Mouse (Mus musculus) stomach, postnatal 0 days (tissue): ENCODE results near the gene Gabrb1. TPM values are rescaled to one million over a fixed set of nuclear protein-coding genes. Genes with fewer than 3 reads are reported as not detected.

ENCODE experiments used
- ATAC-seq: fragments of 200-750 bp; cut with Nextera tagmentation; 2 replicates; pipeline ENCODE4 v1.8.0; 2017; ENCODE audit not compliant: low FRiP score, low TSS enrichment
- DNase-seq: peaks from one replicate; pipeline ENCODE4 v3.0.0-alpha.2; 2016; ENCODE audit warnings: low spot score
- H3K27ac ChIP-seq: fragments of 300-500 bp; sonication (generic); replicated peaks from 2 replicates; pipeline ENCODE4 v1.5.1; 2014; ENCODE audit warnings: mild to moderate bottlenecking, control low read depth
- H3K27me3 ChIP-seq: fragments of 300-500 bp; sonication (generic); 2 replicates; pipeline ENCODE4 v1.6.1; 2014; ENCODE audit warnings: low read length; ENCODE audit not compliant: control insufficient read depth, insufficient read depth
- H3K36me3 ChIP-seq: fragments of 300-500 bp; sonication (generic); 2 replicates; pipeline ENCODE4 v1.6.1; 2014; ENCODE audit warnings: low read length, mixed read lengths; ENCODE audit not compliant: control insufficient read depth, insufficient read depth
- H3K4me1 ChIP-seq: fragments of 300-500 bp; sonication (generic); replicated peaks from 2 replicates; pipeline ENCODE4 v1.6.1; 2014; ENCODE audit warnings: antibody characterized with exemption; ENCODE audit not compliant: control insufficient read depth, insufficient read depth
- H3K4me2 ChIP-seq: fragments of 300-500 bp; sonication (generic); replicated peaks from 2 replicates; pipeline ENCODE4 v1.6.1; 2014; ENCODE audit warnings: low read depth, mild to moderate bottlenecking, control low read depth, moderate library complexity
- H3K4me3 ChIP-seq: fragments of 300-500 bp; sonication (generic); 2 replicates; pipeline ENCODE4 v1.5.1; 2014; ENCODE audit warnings: low read depth, low read length, control low read depth
- H3K9ac ChIP-seq: fragments of 300-500 bp; sonication (generic); 2 replicates; pipeline ENCODE4 v1.6.1; 2014; ENCODE audit warnings: mild to moderate bottlenecking, low read length, control low read depth, mixed read lengths
- H3K9me3 ChIP-seq: fragments of 300-500 bp; sonication (generic); 2 replicates; pipeline ENCODE4 v1.6.1; 2016; ENCODE audit warnings: low read length; ENCODE audit not compliant: control insufficient read depth
- CTCF ChIP-seq: IDR thresholded peaks from 2 replicates; pipeline ENCODE4 v1.5.1; 2016; ENCODE audit warnings: antibody characterized with exemption, low read depth, mild to moderate bottlenecking, moderate library complexity
- EP300 ChIP-seq: optimal IDR thresholded peaks from 2 replicates; pipeline ENCODE3; 2016; ENCODE audit warnings: antibody characterized with exemption
- WGBS: fragments of 180-500 bp; shearing (Covaris S2); extraction: QIAGEN DNeasy Blood & Tissue Kit; methylation state at CpG from one replicate; pipeline ENCODE4 v1.1.7; 2014; 5-methylcytosine and 5-hydroxymethylcytosine counted together
- polyA plus RNA-seq: library from polyadenylated mRNA; unstranded; fragments of >200 nt; fragmentation: Nextera tagmentation; extraction: Ambion mirVana; gene quantifications from 2 replicates; pipeline ENCODE4 v1.2.1, GENCODE M21; 2015

The Gabrb1 gene
- polyA plus RNA-seq, 1 experiment from 2014 or later = 0.10 TPM

DNA sequence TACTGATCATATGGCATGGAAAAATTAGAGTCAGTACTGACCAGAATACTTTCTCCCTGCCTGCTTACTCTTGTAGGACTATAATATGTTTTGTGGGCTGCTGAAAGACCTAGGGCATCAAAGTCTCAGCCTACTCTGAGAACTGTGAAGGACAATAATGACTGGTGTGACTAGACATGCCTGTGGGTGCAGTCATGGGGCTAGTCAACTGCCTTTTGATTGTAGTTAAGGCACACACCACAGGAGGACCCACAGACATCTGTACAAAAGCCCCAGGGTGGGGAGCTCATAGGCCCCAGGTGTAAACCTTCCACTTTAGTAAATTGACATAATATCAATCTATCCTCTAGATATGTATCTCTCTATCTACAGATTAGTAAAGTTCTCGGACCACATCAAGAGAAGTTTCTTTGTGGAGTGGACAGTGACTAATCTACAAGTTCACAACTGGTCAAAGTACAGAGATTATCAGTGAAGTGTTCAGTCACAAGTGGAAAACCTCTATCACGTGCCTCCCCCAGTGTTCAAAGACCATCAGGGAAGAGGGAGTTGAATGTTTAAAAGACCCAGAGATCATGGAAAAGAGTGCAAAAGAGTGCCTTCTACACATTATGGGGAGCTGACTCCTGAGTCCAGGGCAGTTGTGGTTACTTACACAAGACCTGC is 123.7 kb downstream of the Gabrb1 start:
- WGBS = 50% methylated on average over 2 of the region's 2 CpGs
- Histone ChIP-seq H3K27ac (no peak overlapping the region), H3K4me3 (no peak overlapping the region), H3K9ac (no peak overlapping the region), H3K9me3 (no peaks in the 10 kb centered on the region), H3K4me2 (no peak overlapping the region), H3K4me1 (no peaks in the 10 kb centered on the region), H3K27me3 (no peaks in the 10 kb centered on the region), H3K36me3 (no peaks in the 10 kb centered on the region)
- ATAC-seq = no peak
- TF ChIP-seq CTCF = no peak
- TF ChIP-seq EP300 = no peak
- DNase-seq = no peak

DNA sequence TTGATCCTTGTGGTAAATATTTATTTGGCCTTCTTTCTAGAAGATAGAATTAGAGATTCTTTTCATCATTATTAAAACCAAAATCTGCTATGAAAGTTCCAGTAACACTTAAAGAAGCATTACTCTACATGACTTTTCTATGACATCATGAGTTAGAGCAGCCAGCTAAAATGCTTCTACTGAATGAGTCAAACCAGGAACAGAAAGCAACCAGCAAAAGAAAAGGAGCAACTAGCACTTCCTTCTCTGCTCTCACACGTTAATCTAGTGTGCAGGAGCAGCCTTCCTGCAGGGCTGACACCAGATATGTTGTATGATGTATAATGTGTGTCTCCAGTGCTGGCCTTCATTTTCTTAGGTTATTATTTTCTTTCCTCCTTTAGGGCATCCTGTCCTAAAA is 164.9 kb downstream of the Gabrb1 start:
- no peak overlapping the region for H3K27ac ChIP-seq
- no peaks in the 10 kb centered on the region for H3K27me3 ChIP-seq
- WGBS = 19% methylated on average over 1 of the region's 1 CpGs
- no peaks in the 10 kb centered on the region for H3K36me3 ChIP-seq
- ATAC-seq (no peak), DNase-seq (no peak)
- TF ChIP-seq EP300 (no peak), CTCF (no peak)
- H3K4me1 ChIP-seq = no peaks in the 10 kb centered on the region
- H3K4me3 ChIP-seq = no peak overlapping the region
- no peak overlapping the region for H3K9ac ChIP-seq
- H3K9me3 ChIP-seq = no peaks in the 10 kb centered on the region
- no peak overlapping the region for H3K4me2 ChIP-seq

DNA sequence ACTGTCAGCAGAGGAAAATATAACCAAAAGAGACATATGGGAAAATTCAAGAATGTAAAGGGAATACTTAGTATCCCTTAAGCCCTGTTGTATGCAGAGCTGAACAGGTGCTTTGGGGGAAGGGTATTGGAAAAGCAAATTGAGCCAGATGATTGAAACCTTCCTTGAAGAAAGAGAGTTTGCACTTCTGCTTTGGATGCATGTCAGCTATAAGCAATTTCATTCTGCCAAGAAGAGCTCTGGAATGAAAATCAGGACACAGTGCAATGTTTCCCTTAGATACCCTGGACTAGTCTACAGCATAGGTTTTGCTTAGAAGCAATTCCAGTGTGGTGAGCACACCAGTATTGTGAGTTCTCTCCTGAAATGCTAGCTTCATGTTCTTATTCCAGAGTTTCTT is 170.4 kb downstream of the Gabrb1 start:
- no peak for DNase-seq
- no peak for ATAC-seq
- Histone ChIP-seq H3K4me1 (no peaks in the 10 kb centered on the region), H3K4me2 (no peak overlapping the region), H3K9me3 (no peaks in the 10 kb centered on the region), H3K27me3 (no peaks in the 10 kb centered on the region), H3K36me3 (no peaks in the 10 kb centered on the region), H3K27ac (no peak overlapping the region), H3K9ac (no peak overlapping the region), H3K4me3 (no peak overlapping the region)
- TF ChIP-seq CTCF (no peak), EP300 (no peak)

DNA sequence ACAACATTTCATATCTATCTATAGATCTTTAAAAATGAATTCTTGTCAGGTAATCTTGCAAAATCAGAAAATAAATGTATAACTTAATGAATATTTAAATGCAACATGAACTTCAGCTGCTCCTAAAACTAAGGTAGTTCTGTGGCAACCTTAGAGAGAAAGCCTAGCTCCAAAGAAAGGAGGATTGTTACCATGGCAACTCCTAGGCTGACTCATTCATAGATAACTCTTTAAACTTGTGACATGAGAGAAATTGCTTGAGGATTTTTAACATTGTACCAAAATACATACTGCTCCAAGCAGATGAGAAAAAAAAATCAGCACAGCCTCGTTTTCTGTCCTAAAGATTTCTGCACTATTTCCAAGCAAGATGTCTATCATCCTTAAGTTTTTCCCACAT is 171.1 kb downstream of the Gabrb1 start:
- WGBS = 50% methylated on average over 1 of the region's 1 CpGs
- Histone ChIP-seq H3K9me3 (no peaks in the 10 kb centered on the region), H3K36me3 (no peaks in the 10 kb centered on the region), H3K27me3 (no peaks in the 10 kb centered on the region), H3K4me3 (no peak overlapping the region), H3K27ac (no peak overlapping the region), H3K4me1 (no peaks in the 10 kb centered on the region), H3K9ac (no peak overlapping the region), H3K4me2 (no peak overlapping the region)
- DNase-seq (no peak), ATAC-seq (no peak)
- TF ChIP-seq EP300 = no peak
- TF ChIP-seq CTCF = no peak

DNA sequence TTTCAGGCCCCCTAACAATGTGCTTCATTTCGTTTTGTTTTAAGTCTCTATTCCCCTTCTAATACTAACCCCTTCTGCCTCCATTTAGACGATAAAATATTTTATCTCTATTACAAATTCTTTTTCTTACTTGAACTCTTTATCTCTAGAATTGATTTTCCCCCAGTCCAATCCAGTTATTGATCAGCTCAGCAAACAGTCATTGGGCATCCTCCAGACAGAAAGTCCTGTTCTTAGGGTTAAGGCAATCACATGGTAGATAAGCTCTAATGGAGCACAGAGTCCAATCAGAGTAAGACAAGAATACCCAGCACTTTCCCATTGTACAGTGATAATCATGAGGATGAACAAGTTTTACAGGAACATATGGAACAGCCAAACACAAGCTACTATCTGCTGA is 172.4 kb downstream of the Gabrb1 start:
- WGBS = 68% methylated on average over 2 of the region's 2 CpGs
- Histone ChIP-seq H3K4me1 (no peaks in the 10 kb centered on the region), H3K27me3 (no peaks in the 10 kb centered on the region), H3K9me3 (no peaks in the 10 kb centered on the region), H3K36me3 (no peaks in the 10 kb centered on the region), H3K4me3 (no peak overlapping the region), H3K27ac (no peak overlapping the region), H3K4me2 (no peak overlapping the region), H3K9ac (no peak overlapping the region)
- ATAC-seq (no peak), DNase-seq (no peak)
- TF ChIP-seq CTCF = no peak
- no peak for TF ChIP-seq EP300

DNA sequence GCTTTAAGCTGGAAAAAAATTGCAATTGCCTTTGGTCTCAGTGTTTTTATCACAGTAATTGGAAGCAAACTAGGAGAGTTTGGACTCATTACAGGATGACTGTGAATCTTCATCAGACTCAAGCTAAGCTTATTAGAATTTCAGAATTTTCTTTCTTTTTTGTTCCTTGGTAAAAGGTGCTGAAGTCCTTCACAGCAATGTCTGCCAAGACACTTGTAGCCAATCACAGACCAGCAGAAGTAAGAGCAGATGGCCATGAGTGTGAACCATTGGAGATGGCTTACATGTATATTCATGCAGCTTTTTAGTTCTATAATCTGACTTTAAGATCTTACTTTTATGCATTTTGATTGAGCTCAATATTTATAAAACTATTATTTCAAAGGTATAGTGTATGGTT is 184.3 kb downstream of the Gabrb1 start:
- no peak for ATAC-seq
- H3K36me3 ChIP-seq = no peaks in the 10 kb centered on the region
- no peak for TF ChIP-seq CTCF
- TF ChIP-seq EP300 = no peak

More for the DNA sequence above, 184.3 kb downstream of the Gabrb1 start:
- no peak for DNase-seq
- Histone ChIP-seq H3K27me3 (no peaks in the 10 kb centered on the region), H3K27ac (no peak overlapping the region), H3K9me3 (no peaks in the 10 kb centered on the region), H3K4me2 (no peak overlapping the region), H3K4me1 (no peaks in the 10 kb centered on the region), H3K4me3 (no peak overlapping the region), H3K9ac (no peak overlapping the region)
